In the genomic region with DNA sequence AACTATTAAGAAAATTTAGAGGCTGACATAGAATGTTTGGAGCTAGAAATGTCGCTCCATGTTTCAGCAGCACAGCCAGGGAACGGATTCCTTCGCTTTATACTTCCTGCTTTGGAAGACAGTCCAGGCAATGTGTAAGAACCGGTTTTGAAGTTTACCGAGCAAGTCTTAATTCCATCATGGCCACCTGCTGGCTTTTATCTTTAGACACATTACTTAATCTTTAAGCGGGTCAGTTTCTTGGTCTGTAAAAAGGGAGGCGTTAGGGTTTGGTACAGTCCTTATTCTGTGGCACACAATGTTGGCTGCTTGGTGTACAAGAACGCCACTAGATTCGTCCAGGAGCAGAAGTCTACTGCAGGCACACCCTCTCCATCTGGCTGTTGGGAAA, we compare ENCODE assay signal across 8 mouse cellular contexts. TPM values are rescaled to one million over a fixed set of nuclear protein-coding genes. Genes with fewer than 3 reads are reported as not detected.
DNase-seq lines count a peak whose midpoint lies in the region; ATAC-seq and TF ChIP-seq lines count a peak whose summit lies in the region.

No protein-coding gene starts in this region.

- H3K36me3 ChIP-seq in kidney, embryonic 14.5 days (ENCODE audit: control insufficient read depth, insufficient read depth, low read length), result no peaks in the 10 kb centered on the region
- no peaks in the 10 kb centered on the region for H3K36me3 ChIP-seq in hindbrain, embryonic 15.5 days
- no peaks in the 10 kb centered on the region for H3K36me3 ChIP-seq in midbrain, embryonic 15.5 days (replicated peaks)

- TF ChIP-seq POLR2A in cortical plate, adult 2 months (IDR thresholded peaks at IDR 0.05; ENCODE audit: extremely low read depth, insufficient read depth, low read length), result no peak

- peak overlapping the region; percentile 51 for H3K4me2 ChIP-seq in kidney, embryonic 14.5 days (replicated peaks; ENCODE audit: low read depth, low read length)
- peak overlapping the region; percentile 59 for H3K4me2 ChIP-seq in hindbrain, embryonic 15.5 days
- H3K4me2 ChIP-seq in midbrain, embryonic 15.5 days, result peak overlapping the region; percentile 50

- no peaks in the 10 kb centered on the region for H3K27me3 ChIP-seq in kidney, embryonic 14.5 days (ENCODE audit: control insufficient read depth, insufficient read depth, low read length)
- H3K27me3 ChIP-seq in hindbrain, embryonic 15.5 days, result no peaks in the 10 kb centered on the region
- no peaks in the 10 kb centered on the region for H3K27me3 ChIP-seq in midbrain, embryonic 15.5 days (replicated peaks)

- WGBS in kidney, embryonic 14.5 days, result 25% methylated on average over 9 of the region's 9 CpGs
- 31% methylated on average over 9 of the region's 9 CpGs for WGBS in hindbrain, embryonic 15.5 days
- WGBS in midbrain, embryonic 15.5 days, result 23% methylated on average over 9 of the region's 9 CpGs

- peaks cover 9% of the 10 kb centered on the region for H3K4me1 ChIP-seq in kidney, embryonic 14.5 days (ENCODE audit: control insufficient read depth, insufficient read depth, low read length)
- H3K4me1 ChIP-seq in cortical plate, adult 2 months (ENCODE audit: control insufficient read depth, insufficient read depth, low read length), result no peaks in the 10 kb centered on the region
- H3K4me1 ChIP-seq in hindbrain, embryonic 15.5 days (replicated peaks), result peaks cover 15% of the 10 kb centered on the region
- H3K4me1 ChIP-seq in midbrain, embryonic 15.5 days, result peaks cover 13% of the 10 kb centered on the region

- H3K27ac ChIP-seq in kidney, embryonic 14.5 days (ENCODE audit: low read depth, low read length), result peak overlapping the region; percentile 99
- no peak overlapping the region for H3K27ac ChIP-seq in cortical plate, adult 2 months (ENCODE audit: insufficient read depth, low read length)
- peak overlapping the region; percentile 99 for H3K27ac ChIP-seq in hindbrain, embryonic 15.5 days (replicated peaks)
- peak overlapping the region; percentile 97 for H3K27ac ChIP-seq in midbrain, embryonic 15.5 days

- peak overlapping the region; percentile 75 for H3K4me3 ChIP-seq in kidney, embryonic 14.5 days (ENCODE audit: low read length)
- H3K4me3 ChIP-seq in cortical plate, adult 2 months (ENCODE audit: insufficient read depth, low read length), result peak overlapping the region; percentile 35
- peak overlapping the region; percentile 89 for H3K4me3 ChIP-seq in hindbrain, embryonic 15.5 days
- peak overlapping the region; percentile 77 for H3K4me3 ChIP-seq in midbrain, embryonic 15.5 days

- ATAC-seq in kidney, embryonic 14.5 days (ENCODE audit: low FRiP score, low TSS enrichment), result no peak; the same call in 1 of the 2 replicates
- ATAC-seq in hindbrain, embryonic 15.5 days (ENCODE audit: low FRiP score, low read depth), result no peak
- no peak for ATAC-seq in midbrain, embryonic 15.5 days (replicated peaks)

- no peak for DNase-seq in kidney, adult 18-20 months
- DNase-seq in layer of hippocampus, adult 11-12 months (ENCODE audit: low spot score), result no peak
- no peak for DNase-seq in adrenal gland, postnatal 10 days
- no peak for DNase-seq in adrenal gland, postnatal 4 days (ENCODE audit: low spot score in 2 of 2)

- H3K9ac ChIP-seq in kidney, embryonic 14.5 days (ENCODE audit: low read depth, low read length), result peak overlapping the region; percentile 98
- no peak overlapping the region for H3K9ac ChIP-seq in hindbrain, embryonic 15.5 days
- H3K9ac ChIP-seq in midbrain, embryonic 15.5 days, result no peak overlapping the region

- H3K9me3 ChIP-seq in kidney, embryonic 14.5 days (ENCODE audit: control insufficient read depth, low read length), result no peaks in the 10 kb centered on the region
- no peaks in the 10 kb centered on the region for H3K9me3 ChIP-seq in hindbrain, embryonic 15.5 days
- H3K9me3 ChIP-seq in midbrain, embryonic 15.5 days, result no peaks in the 10 kb centered on the region

- TF ChIP-seq CTCF in cortical plate, adult 2 months (IDR thresholded peaks at IDR 0.05; ENCODE audit: extremely low read depth, insufficient read depth, low read length), result no peak

RNA-seq across cellular contexts. Expression of a gene that starts 0.3 kb away (rescaled TPM):
- polyA plus RNA-seq in kidney, embryonic 14.5 days (2014; fragmentation: Nextera tagmentation; extraction: Ambion mirVana), result 15.9 and 25.3 TPM in 2 replicates
- 24.8 and 25.1 TPM in 2 replicates for polyA plus RNA-seq in cortical plate, adult 2 months (2012; rRNA removed)
- 26.8 and 28.6 TPM in 2 replicates for polyA plus RNA-seq in hindbrain, embryonic 15.5 days (2015; fragmentation: Nextera tagmentation; extraction: Ambion mirVana)
- 24.9 and 26.2 TPM in 2 replicates for polyA plus RNA-seq in midbrain, embryonic 15.5 days (2015; fragmentation: Nextera tagmentation; extraction: Ambion mirVana)
- 10 to 100 TPM; 19.0 to 22.4 TPM for total RNA-seq in adrenal gland, postnatal 10 days (2021)
- 10 to 100 TPM; 22.1 to 23.6 TPM for total RNA-seq in adrenal gland, postnatal 4 days (2021)

Comparison
In these comparisons a context has a peak if more than half of its experiments do, and no peak if none do; other contexts are left out.
1. H3K4me3 ChIP-seq: peak in every context shown above with its lines; median percentile 89 in hindbrain, embryonic 15.5 days; 77 in midbrain, embryonic 15.5 days; 75 in kidney, embryonic 14.5 days; 35 in cortical plate, adult 2 months.